Mouse (Mus musculus): Measurements from ENCODE around the gene Sp3.

GRCm38 (mm10) chr2:72982110-72982785 is 2.0 kb upstream of the Sp3 start:
- TF ChIP-seq CTCF (conservative IDR thresholded peaks at IDR 0.05; ENCODE audit: insufficient read depth, insufficient read length, low read depth, low read length) (no peak), POLR2A (IDR thresholded peaks at IDR 0.05; ENCODE audit: low read depth, low read length) (no peak)

Measured in kidney, adult 2 months (tissue).